Mouse (Mus musculus): ENCODE results near the gene Fcrlb. TPM values are rescaled to one million over a fixed set of nuclear protein-coding genes. Genes with fewer than 3 reads are reported as not detected.
A peak's percentile ranks its signal among the peaks of the same experiment; 100 is the strongest.

The Fcrlb gene
- total RNA-seq, 2 experiments from 2014 or later: not detected

DNA sequence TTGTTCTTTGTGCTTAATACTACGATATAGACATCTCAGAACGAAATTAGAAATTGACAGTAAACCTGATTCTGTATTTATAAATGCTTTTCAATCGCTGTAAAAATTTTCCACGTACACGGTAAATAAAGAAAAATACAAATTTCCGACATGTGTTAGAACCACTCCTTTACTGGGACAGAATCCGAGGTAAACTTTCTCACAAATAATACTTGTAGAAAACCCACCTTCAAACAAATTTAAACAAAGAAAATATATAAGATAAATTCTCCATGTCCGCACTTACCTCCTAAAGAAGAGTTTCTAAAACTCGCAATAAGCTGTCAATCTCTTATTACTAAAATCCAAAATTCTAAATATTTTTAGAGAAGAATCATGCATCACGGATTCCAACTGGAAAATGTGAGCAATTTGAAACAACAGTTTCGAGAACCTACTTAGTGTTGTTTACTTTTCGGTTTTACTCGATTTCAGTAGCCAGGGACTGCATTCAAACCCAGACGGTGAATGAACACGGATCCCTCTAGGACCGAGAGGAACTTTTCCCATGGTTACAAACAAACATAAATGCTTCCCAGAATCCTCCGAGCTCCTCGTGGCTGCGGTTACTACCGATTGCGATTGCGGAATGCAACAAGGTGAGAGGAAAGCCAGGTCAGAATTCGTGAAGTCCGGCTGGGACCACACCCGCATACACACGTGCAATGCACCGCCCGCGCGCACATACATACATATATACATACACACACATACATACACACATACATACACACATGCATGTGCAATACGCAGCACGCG lies 44.4 kb downstream of the Fcrlb start:
- DNase-seq: peak; percentile 42

DNA sequence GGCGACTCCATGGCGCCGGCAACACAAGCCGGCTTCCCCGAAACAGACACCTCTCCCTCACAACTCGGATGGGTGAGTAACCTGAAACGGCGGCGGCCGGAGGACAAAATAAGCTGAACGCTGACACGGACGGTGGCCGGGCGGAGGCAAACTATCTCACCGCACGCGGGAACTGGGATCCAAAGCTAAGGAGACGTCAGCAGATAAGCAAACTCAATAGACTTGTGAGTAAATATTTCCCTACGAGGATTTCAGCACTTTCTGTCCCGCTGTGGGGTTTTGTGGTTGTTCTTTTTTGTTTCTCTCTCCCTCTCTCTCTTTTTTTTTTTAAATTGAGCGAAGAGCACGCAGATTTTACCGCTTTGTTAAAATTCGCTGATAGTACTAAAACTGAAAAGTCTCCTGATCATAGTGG lies 45.0 kb downstream of the Fcrlb start, which contains the start of gene Atf6:
Atf6 (minus strand) TSS at position 81 of the 415 bp plus-strand sequence.
- DNase-seq: peak; percentile 92

DNA sequence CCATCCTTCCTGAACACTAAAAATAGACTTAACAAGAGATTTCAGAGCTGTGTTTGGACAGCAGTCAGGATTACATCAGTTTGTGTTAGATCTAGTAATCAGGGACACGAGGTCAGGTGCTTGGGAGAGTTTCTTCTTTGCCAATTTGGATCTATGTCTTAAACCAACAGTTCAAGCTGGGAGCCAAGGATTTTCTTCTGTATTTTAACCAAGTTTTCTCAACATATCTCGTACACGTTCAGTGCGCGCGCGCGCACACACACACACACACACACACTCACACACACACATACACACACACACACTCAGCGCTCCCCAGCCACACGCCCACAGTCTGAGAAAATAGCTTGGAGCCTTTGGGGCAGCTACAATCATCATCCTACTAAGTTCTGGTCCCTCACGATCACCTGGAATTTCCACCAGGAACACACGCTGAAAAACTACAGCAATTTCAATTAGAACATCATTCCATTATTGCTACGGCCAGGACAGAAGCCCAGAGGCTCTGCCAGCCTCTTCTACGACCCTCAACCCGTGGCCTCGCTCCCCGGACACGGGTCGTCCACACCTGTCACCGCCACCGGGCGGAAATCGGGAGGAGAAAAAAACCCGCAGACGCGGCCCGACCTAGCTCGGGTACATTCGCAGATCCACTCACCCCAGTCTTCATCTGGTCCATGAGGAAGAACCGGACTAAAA lies 45.6 kb downstream of the Fcrlb start:
- DNase-seq: no peak

DNA sequence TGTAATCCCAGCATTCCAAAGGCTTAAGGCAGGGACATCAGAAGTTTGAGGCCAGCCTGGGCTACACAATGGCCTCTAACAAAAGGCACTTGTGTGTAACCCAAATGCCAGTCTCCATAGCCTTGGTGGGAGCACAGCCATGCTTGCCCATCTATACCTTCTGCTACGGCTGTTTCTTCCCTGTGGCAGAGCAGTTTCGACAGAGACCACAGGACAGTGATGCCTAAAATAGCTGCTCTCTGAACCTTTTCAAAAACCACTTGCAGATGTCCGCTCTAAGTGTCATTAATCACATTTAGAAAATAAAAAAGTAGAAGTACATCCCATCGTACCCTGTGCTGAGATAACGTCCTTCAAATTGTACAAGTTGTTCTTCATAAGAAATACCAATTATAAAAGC lies 47.3 kb downstream of the Fcrlb start:
- no peak for DNase-seq

DNA sequence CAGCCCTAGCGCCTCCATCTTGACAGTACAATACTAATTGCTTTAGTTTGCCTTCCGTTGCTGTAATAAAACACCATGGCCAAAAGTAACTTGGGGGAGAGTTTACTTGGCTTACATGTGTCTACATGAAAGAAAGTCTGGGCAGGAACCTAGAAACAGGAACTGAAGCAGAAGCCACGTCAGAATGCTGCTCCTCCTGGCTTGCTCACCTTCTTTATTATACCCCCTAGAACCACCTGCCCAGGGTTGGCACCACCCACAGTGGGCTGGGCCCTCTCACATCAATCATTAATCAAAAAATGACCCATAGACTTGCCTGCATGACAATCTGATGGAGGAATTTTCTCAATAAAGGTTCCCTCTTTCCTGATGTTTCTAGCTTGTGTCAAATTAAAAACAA lies 48.0 kb downstream of the Fcrlb start:
- no peak for DNase-seq

DNA sequence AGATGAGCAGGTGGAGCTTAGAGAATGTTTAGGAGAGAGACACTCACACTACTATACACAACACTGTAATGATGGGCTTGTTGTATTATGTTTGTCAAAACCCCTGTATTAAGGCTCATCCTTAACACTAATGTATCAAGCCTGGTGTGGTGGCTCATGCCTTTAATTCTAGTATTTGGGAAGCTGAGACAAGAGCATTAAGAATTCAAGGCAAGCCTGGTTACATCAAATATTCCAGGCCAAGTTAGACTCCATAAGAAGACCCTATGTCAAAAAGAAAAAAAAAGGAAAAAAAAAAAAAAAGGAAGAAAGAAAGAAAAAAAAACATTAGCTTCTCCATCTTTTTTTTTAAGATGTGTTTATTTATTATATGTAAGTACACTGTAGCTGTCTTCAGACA lies 48.5 kb downstream of the Fcrlb start:
- no peak for DNase-seq

DNA sequence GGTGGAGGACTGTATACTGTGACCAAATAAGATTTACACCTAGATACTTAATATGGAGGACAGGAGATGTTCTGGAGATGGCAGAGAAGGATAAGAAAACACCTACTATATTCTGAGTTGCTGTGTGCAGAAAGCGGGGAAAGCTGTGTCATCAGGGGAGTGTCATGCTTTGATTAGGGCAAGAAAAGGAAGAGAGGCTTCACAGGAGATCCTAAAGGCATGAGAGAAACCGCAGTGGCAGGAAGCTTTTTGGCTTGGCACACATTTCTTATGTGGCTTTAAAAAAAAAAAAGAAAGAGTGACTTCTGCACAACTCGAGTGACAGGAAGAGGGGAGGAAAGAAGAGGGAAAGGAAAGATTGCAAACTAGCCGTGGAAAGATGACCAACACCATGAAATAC lies 49.7 kb downstream of the Fcrlb start:
- no peak for DNase-seq

DNA sequence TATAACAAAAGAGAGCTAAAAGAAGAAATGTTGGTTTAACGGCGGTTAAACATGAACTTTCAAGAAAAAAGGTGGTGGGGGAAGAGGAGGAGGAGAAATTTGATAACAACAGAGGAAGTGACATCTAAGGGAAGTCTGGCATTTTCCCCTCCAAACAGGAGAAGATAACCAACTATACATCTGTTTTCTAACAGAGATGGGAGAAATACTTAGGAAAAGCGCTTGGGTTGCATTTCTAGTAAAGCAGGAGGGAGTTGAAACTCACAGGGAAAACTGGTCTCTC lies 50.4 kb downstream of the Fcrlb start:
- no peak for DNase-seq

DNA sequence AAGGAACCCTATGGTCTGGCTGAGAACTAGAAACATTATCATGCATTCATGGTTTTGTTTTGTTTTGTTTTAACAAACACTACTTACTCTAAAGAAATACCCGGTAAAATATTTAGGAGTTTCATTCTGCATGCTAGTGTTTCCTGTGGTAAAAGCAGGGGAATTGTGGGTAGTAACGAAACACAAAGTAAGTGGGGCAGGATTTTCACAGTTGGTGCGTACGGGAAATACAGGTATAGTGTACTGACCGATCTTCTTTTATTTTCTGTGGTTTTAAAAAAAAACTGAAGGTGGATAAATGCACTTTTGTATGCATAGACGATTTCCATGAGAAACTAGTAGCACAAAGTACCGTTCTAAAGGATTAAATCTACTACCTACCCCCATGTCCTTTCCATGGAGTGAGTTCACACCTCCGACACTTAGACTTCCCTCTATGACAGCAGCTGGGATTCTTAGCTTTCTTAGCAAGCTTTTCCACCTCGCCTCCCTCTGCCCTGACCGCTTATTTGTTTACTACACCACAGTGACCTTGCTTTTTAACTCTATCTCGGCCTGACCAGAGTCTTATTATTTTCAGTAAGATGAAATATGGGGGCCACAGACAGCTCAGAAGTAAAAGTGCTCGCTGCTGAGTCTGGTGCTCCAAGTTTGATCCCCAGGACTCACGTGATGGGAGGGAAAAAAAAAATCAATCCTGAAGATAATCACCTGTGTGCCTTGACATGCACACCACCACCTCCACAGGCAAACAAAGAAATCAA lies 50.9 kb downstream of the Fcrlb start:
- no peak for DNase-seq

DNA sequence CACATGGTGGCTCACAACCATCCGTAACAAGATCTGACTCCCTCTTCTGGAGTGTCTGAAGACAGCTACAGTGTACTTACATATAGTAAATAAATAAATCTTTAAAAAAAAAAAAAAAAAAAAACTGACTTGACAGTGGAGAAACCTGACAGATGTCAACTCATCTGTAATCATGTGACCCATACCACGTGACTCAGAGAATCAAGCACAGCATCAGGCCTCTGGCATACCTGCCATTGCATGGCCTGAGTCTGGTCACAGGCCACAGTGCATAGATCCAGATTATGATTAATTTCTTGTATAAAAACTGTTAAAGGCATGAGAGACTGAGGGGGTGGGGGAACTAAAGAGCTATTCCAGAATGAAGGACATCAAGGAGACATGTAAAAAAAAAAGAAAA lies 53.9 kb downstream of the Fcrlb start:
- no peak for DNase-seq

DNA sequence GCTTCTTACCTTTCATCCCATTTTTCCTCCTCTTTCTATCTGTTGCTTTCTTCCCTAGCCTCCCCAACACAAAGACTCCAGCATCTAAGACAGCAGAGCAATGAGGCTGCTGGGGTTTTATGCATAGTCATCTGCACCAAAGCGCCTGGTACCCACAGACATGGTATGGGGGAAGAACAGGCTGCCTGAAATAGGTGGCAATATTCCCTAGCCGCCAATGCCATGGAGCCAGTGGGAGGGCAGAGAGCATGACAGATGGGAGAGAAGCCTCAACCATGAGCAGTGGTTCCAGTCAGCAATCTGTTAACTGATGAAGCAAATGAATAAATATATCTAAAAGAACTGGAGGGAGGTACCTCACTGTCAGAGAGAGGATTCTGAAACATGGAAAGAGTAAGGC lies 55.4 kb downstream of the Fcrlb start:
- no peak for DNase-seq

Other genes with a start within 250 kb of the Fcrlb start
- 10 to 100 TPM; 16.8 to 16.9 TPM for gene Atf6, start 45.2 kb downstream of the Fcrlb start, total RNA-seq (2021)
- gene Gm26620, start 27.9 kb downstream of the Fcrlb start, total RNA-seq (2021): under 1 TPM in 1 of 2 experiments, not detected in 1; 0.35 TPM
- gene Dusp12, start 27.4 kb downstream of the Fcrlb start, total RNA-seq (2021): 1 to 10 TPM; 4.0 TPM
- gene Fcrla, start 14.6 kb upstream of the Fcrlb start, total RNA-seq (2021): not detected
- gene Fcgr2b, start 63.6 kb upstream of the Fcrlb start, total RNA-seq (2021): 1 to 10 TPM; 1.9 to 2.8 TPM
- gene Fcgr4, start 106.0 kb upstream of the Fcrlb start, total RNA-seq (2021): not detected
- 1 to 10 TPM; 3.7 to 4.6 TPM for gene Fcgr3, start 152.0 kb upstream of the Fcrlb start, total RNA-seq (2021)
- 1 to 10 TPM in 1 of 2 experiments, under 1 TPM in 1; 0.69 to 1.2 TPM for gene Cfap126, start 201.0 kb upstream of the Fcrlb start, total RNA-seq (2021)
- gene Sdhc, start 237.7 kb upstream of the Fcrlb start, total RNA-seq (2021): 100 to 1,000 TPM; 692 to 785 TPM
- gene Mpz, start 237.8 kb upstream of the Fcrlb start, total RNA-seq (2021): 100 to 1,000 TPM in 1 of 2 experiments, 10 to 100 TPM in 1; 99.1 to 120 TPM

All from gastrocnemius, postnatal 25 days (tissue).